Mouse (Mus musculus): ENCODE data around the gene Hmbs. TPM values are rescaled to one million over a fixed set of nuclear protein-coding genes. Genes with fewer than 3 reads are reported as not detected.
A peak's percentile ranks its signal among the peaks of the same experiment; 100 is the strongest.
"Not testable (repeated sequence)": the region's sequence is repeated elsewhere in the genome, so short reads cannot be mapped to it uniquely, and the experiment has no call there.

The Hmbs gene
- total RNA-seq, 2 experiments from 2014 or later: 41.1 to 49.8 TPM

DNA sequence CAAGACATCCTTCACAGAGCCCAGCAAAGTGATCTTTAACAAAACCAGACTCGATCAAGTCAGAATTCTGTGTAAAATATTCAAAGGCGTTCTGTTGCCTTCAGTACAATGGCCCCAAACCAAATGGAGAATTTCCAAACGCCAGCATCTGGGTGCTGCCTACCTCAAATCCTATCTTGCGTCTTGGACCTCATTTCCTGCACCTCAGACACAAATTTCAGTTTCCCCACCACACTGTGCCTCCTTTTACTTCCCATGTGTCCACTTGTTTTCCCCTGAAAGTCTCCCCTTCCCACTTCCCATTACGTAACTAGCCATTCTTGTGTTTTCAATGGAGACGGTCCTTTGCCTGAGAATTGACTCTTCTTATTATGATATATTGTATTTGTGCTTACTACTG, 37.5 kb downstream of the Hmbs start:
- intact Hi-C loops (cut with DNase I): loop anchor here (2.0 to 5.0 kb wide), 2 partner anchors 14 to 36 kb away; partner anchors contain the start of genes C2cd2l and Hmbs
- no peak for DNase-seq

DNA sequence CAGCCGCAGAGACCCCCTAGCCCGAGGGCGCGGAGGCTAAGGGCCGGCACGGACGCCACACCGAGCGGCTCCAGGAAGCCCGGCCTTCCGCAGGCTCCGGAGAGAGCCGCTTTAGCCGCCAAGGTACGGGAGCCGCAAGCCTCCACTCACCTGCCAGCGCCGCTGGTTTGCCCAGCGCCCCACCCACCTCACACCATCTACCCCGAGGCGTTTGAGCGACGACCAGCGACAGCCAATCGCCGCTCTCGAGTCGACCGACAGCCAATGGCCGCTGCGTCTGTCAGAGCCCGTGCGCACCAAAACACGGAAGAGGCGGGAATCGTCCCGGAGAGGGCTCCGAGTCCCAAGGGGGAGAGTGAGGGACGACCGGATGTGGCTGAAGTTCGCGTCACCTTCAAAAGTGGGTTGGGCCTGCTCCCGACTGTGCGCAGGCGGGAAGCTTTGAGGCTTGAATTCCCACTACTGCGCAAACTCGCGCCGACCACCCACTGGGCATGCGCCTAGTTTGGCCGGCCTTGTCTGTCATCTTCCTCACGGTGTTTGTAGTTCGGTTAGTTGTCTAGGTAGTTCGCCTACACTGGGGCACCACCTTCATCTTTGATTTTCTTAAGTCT, 38.5 kb downstream of the Hmbs start, which contains the start of gene Hinfp:
TSS of gene Hinfp (minus strand) at position 206 of the 614 bp plus-strand sequence.
- intact Hi-C loops (cut with DNase I): loop anchor here (2.0 to 5.0 kb wide), 2 partner anchors 15 to 37 kb away; partner anchors contain the start of genes C2cd2l and Hmbs
- DNase-seq: peak; percentile 96

DNA sequence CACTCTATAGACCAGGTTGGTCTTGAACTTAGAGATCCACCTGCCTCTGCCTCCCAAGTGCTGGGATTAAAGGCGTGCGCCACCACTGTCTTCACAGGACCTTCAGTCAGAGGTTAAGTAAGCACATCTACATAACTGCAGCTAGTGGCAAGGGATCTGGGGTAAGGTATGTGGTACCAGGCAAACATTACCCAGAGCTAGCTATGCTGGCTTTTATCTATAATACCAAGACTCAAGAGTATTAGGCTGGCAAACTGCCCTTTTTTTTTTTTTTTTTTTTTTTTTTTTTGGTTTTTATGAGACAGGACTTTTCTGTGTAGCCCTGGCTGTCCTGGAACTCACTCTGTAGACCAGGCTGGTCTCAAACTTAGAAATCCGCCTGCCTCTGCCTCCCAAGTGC, 44.0 kb downstream of the Hmbs start:
- intact Hi-C loops (cut with DNase I); DNase-seq: not testable (repeated sequence)

DNA sequence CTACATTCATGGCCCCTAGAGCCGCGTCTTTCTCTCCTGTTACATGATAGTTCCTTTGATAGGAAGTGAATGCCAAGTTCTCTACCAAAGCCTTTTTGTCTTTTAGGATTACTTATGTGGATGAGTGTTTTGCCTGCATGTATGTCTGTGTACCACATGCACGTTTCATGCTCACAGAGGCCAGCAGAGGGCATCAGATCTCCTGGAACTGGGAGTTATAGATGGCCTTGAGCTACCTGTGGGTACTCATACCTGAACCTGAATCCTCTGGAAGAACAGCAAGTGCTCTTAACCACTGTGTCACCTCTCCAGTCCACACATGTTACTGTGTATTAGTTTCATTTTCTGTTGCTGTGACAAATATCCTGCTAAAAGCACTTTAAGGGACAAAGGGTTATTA, 51.5 kb downstream of the Hmbs start:
- intact Hi-C loops (cut with DNase I): loop anchor here (2.0 to 5.0 kb wide), 2 partner anchors 45 to 62 kb away; no protein-coding TSS in a partner anchor
- peak in 1 of 2 experiments; percentile 45 for DNase-seq

DNA sequence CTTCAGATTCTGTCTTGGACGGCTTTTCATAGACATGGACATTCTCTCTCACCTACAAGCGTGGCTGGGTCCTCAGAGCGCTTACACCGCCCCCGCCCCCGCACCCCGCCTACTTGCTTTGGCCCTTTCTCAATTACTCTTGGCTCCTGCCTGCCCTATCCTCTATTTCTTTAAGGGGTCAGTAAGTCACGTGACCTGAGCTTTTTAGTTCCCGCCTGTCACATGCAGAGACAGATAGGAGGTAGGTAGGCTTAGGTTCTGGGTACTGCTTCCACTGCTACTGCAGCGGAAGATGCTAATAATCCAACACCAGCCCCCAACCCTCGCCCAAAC, 55.1 kb downstream of the Hmbs start:
- intact Hi-C loops (cut with DNase I): no loop called here
- DNase-seq: no peak

DNA sequence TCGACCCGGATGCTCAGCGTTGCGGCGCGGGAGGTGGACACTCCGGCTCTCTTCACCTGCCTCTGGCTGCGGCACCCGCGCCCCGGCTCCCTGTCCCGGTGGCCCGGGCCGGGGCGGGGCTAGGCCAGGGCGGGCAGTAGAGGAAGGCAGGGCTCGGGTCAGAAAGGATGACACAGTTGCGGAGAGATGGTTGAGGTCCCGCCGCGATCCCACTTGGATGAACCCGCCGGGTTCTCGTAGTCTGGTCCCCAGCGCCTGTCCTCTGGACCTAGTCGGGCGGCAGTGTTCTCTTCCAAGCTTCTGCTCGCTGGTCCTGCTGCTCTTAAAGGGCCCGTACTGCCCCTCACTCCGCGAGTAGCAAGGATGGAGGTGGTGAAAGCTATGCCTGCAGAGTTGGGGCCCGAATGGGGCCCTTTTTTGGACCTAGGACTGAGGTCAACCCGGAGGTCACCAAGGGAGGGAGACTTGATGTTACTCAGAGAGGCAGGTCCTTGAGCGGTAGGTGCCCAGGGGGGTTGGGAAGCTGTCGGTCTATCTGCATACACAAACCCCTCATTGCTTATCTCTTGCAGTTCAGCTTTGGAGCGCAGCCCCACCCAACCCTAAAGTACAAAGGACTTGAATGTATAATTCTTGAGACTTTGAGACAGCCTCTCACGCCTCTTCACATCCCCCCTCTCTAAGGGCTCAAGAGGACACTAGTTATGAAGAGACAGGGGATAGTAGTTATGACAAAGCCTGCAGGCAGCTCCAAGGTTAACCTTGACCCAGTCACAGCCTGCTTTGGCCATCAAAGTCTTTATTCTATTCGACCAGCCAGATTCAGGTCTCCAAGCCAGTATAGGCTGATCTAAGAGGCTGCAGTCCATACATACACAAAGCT, 55.7 kb downstream of the Hmbs start, which contains the start of gene Abcg4:
TSS of gene Abcg4 (minus strand) at position 540 of the 883 bp plus-strand sequence.
- DNase-seq: peak; percentile 22 to 24
- intact Hi-C loops (cut with DNase I): no loop called here

DNA sequence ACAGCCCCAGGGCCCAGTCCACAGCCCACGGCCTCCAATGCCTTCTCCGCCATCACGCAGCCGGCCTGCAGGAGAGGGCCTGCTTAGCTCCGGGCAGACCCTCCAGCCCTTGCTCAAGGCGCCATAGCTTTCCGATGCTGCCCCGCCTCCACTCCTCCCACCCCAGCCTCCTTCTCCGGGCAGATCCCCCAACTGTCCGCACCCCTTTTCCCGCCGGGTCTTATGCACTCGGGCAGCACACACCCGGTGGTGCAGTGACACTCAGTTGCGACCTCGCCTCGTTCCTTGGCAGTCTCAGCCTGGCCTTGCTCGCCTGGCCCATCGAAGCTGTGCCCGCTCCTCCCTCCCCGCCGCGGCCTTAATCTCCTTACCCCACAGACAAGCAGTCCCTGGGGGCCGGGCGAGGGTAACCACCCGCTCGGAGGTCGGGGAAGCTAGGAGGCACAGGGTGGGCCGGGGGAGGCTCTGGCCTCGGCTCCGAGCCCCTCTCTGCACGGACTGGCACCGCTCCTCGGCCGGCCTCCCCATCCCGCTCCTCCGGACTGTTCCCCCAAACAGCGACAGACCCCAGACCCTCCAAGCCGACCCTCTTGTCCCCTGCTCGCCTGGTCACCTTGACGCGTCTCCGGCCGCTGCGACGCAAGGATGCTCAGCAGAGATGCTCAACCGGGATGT, 56.5 kb downstream of the Hmbs start:
- no peak for DNase-seq
- intact Hi-C loops (cut with DNase I): no loop called here

DNA sequence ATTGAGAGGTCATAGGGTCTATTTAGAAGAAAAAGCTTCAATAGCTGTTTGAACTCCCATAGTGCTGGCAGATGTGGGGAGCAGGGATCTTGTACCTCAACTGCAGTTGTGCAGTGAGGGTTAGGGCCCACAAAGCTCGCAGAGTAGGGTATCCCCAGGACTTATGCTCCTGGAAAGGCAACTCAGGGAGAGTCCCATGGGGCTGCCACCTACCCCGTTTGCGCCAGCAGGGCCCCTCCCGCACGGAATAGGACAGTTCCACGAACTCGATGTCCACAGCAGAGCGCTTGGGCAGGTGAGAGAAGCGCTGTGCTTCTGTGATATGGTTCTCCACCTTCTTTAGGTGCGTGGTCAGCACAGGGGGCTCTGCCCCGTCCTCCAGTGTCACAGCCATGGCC, 57.0 kb downstream of the Hmbs start:
- intact Hi-C loops (cut with DNase I): no loop called here
- no peak for DNase-seq

Small RNA genes lying within 50 kb of the gene (microRNA-seq; reads per million reads assigned to microRNA genes)
- gene Gm44335 (ENCODE audit: borderline number of aligned reads in 2 of 2): 0 reads per million in 2 experiments

Other genes with a start within 250 kb of the Hmbs start
- gene Mfrp, start 242.5 kb downstream of the Hmbs start, total RNA-seq (2021): not detected
- 1 to 10 TPM; 8.4 to 8.9 TPM for gene C1qtnf5, start 237.0 kb downstream of the Hmbs start, total RNA-seq (2021)
- gene Gm49380, start 230.7 kb downstream of the Hmbs start, total RNA-seq (2021): under 1 TPM in 1 of 2 experiments, not detected in 1; 0.14 TPM
- gene Rnf26, start 230.7 kb downstream of the Hmbs start, total RNA-seq (2021): 1 to 10 TPM; 6.7 to 7.6 TPM
- 10 to 100 TPM; 38.7 to 39.3 TPM for gene Mcam, start 209.8 kb downstream of the Hmbs start, total RNA-seq (2021)
- gene Cbl, start 110.2 kb downstream of the Hmbs start, total RNA-seq (2021): 10 to 100 TPM; 17.7 to 22.6 TPM
- not detected for gene Ccdc153, start 103.6 kb downstream of the Hmbs start, total RNA-seq (2021)
- 1 to 10 TPM; 3.5 to 4.3 TPM for gene Pdzd3, start 92.8 kb downstream of the Hmbs start, total RNA-seq (2021)
- gene Nlrx1, start 75.6 kb downstream of the Hmbs start, total RNA-seq (2021): 10 to 100 TPM; 19.6 to 24.5 TPM
- gene Abcg4, start 55.6 kb downstream of the Hmbs start, total RNA-seq (2021): under 1 TPM; 0.69 to 0.79 TPM
- gene Hinfp, start 38.6 kb downstream of the Hmbs start, total RNA-seq (2021): 1 to 10 TPM; 7.8 to 8.7 TPM
- gene C2cd2l, start 23.9 kb downstream of the Hmbs start, total RNA-seq (2021): 10 to 100 TPM; 14.0 to 14.2 TPM
- gene Dpagt1, start 18.2 kb downstream of the Hmbs start, total RNA-seq (2021): 10 to 100 TPM; 18.6 to 22.4 TPM
- gene H2afx, start 9.5 kb downstream of the Hmbs start, total RNA-seq (2021): 10 to 100 TPM; 13.3 to 13.6 TPM
- gene Vps11, start 17.4 kb upstream of the Hmbs start, total RNA-seq (2021): 10 to 100 TPM; 16.8 to 18.8 TPM
- 10 to 100 TPM; 46.0 to 68.1 TPM for gene Hyou1, start 35.3 kb upstream of the Hmbs start, total RNA-seq (2021)
- gene Slc37a4, start 52.6 kb upstream of the Hmbs start, total RNA-seq (2021): 10 to 100 TPM; 21.5 to 24.0 TPM
- 100 to 1,000 TPM; 793 to 858 TPM for gene Rps25, start 62.9 kb upstream of the Hmbs start, total RNA-seq (2021)
- gene Trappc4, start 63.4 kb upstream of the Hmbs start, total RNA-seq (2021): 10 to 100 TPM; 33.0 to 36.3 TPM
- 1 to 10 TPM; 8.1 to 8.8 TPM for gene Ccdc84, start 74.3 kb upstream of the Hmbs start, total RNA-seq (2021)
- not detected for gene Foxr1, start 96.9 kb upstream of the Hmbs start, total RNA-seq (2021)
- not detected for gene Upk2, start 110.7 kb upstream of the Hmbs start, total RNA-seq (2021)
- gene Bcl9l, start 138.6 kb upstream of the Hmbs start, total RNA-seq (2021): 10 to 100 TPM; 44.6 to 59.4 TPM
- under 1 TPM; 0.22 to 0.47 TPM for gene Cxcr5, start 217.6 kb upstream of the Hmbs start, total RNA-seq (2021)